Mouse (Mus musculus) thymus, postnatal 25 days (tissue): ENCODE data around the gene Cckar.
"Not testable (repeated sequence)": the region's sequence is repeated elsewhere in the genome, so short reads cannot be mapped to it uniquely, and the experiment has no call there.

Source experiments
- DNase-seq: peaks from one replicate; pipeline ENCODE4 v3.0.0; 2022

Gene Cckar

GRCm38 (mm10) chr5:53707235-53708177 is at the start of gene Cckar:
Gene Cckar, minus strand, starts transcription at chr5:53707705.
- no peak for DNase-seq

DNA sequence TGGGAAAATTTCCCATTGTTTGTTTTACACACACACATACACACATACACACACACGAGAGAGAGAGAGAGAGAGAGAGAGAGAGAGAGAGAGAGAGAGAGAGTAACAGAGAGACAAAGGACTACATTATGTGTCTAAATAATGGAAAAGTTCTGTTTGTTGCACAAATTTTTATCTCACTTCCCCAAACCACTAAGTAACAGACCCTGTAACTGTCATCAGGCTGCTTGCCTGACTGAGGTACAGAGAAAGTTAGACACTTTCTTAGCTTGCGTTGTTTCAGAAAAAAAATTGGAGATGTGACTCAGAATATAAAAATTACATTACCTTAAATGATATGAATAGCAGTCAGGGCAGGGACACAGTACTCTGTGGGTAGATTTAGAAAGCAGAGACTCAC is 36.6 kb upstream of the Cckar start:
- no peak for DNase-seq

GRCm38 (mm10) chr5:53732933-53733332 is 25.4 kb upstream of the Cckar start:
- DNase-seq: no peak

DNA sequence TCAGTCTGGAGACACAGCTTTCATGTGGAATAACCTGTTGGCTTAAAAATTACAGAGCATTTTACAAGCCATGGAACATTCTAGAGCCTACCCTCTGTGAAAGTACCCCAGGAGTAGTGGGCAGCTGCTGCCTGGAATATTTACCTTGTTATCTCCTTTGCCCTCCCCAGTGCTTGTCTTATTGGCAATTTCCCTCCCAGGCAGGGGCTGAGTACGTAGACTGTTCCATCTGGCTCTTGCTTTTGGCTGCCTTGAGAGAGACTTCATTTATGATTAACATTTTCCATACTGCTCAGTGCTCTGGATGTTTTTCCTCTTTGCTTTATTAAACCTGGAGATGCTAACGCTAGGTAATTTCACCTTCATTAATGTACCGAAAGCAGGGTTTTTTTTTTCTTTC is 20.1 kb upstream of the Cckar start:
- DNase-seq: no peak

- no peak for DNase-seq
Observed at GRCm38 (mm10) chr5:53726011-53726410, 18.5 kb upstream of the Cckar start.

- no peak for DNase-seq
Observed at GRCm38 (mm10) chr5:53716462-53716861, 9.0 kb upstream of the Cckar start.

GRCm38 (mm10) chr5:53711277-53711676 is 3.8 kb upstream of the Cckar start:
- DNase-seq: no peak

- DNase-seq: no peak
Observed at GRCm38 (mm10) chr5:53708191-53708590, 686 bp upstream of the Cckar start.

GRCm38 (mm10) chr5:53702686-53703085 is 4.8 kb downstream of the Cckar start:
- no peak for DNase-seq

DNA sequence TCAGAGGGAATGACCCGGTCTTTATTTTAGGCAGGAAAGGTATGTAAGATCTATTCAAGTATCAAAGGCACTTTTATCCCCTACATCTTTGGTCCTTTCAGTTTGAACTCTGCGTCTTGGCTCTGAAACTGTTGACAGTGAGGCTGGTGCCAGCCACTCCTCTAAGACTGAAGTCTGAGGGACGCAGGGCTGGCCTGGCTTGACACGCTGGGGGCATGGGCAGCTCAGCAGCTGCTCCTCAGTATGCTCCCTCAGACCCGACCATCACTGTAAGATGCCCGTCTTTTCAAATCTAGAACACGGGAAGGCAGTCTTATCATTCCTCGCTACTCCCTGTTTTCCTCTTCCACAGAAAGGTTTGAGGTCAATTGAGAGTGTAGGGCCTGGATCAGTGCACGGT is 9.7 kb downstream of the Cckar start:
- DNase-seq: no peak

GRCm38 (mm10) chr5:53696701-53697100 is 10.8 kb downstream of the Cckar start:
- no peak for DNase-seq

- DNase-seq: no peak
Observed at GRCm38 (mm10) chr5:53692662-53693061, 14.8 kb downstream of the Cckar start.

GRCm38 (mm10) chr5:53692100-53692499 is 15.4 kb downstream of the Cckar start:
- no peak for DNase-seq

DNA sequence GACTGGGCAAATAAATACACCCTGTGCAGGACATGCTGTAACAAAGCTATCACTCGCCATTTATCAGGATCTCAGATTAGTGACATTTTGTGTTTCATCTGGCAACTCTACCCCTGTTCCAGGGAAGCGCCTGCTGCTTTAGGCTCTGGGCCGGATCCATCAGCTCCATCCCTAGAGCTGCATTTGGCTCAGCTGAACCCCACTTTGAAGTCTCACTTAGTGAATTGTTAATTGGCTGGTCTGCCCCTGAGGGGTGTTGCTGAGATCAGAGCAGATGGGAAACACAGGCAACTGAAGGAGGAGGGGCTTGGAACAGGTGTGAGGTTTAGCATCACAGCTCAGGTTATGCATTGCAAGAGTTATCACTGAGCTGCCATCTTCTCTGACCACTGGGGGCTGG is 15.9 kb downstream of the Cckar start:
- no peak for DNase-seq

- DNase-seq: no peak
Observed at GRCm38 (mm10) chr5:53688326-53688725, 19.2 kb downstream of the Cckar start.

GRCm38 (mm10) chr5:53686379-53686778 is 21.1 kb downstream of the Cckar start:
- no peak for DNase-seq

- DNase-seq: no peak
Observed at GRCm38 (mm10) chr5:53685623-53686022, 21.9 kb downstream of the Cckar start.

GRCm38 (mm10) chr5:53684417-53684816 is 23.1 kb downstream of the Cckar start:
- no peak for DNase-seq

DNA sequence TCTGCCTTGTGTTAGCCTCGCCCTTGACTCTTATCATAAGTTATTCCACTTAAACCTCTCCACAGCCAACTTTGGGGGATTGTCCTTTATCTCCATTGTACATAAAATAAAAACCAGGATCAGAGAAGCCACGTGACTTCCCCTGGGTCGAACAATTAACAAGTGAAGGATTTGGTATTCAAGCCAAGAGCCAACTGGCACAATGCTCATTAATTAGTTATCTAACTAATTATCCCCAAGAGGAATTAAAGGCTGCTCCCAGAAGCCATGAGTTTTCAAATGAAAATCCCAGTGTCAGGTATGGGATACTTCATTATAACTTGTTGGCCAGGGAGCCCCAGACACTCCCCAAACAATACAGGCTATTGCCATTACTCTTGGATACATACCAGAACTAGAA is 23.6 kb downstream of the Cckar start:
- DNase-seq: no peak

- no peak for DNase-seq
Observed at GRCm38 (mm10) chr5:53679651-53680050, 27.9 kb downstream of the Cckar start.

DNA sequence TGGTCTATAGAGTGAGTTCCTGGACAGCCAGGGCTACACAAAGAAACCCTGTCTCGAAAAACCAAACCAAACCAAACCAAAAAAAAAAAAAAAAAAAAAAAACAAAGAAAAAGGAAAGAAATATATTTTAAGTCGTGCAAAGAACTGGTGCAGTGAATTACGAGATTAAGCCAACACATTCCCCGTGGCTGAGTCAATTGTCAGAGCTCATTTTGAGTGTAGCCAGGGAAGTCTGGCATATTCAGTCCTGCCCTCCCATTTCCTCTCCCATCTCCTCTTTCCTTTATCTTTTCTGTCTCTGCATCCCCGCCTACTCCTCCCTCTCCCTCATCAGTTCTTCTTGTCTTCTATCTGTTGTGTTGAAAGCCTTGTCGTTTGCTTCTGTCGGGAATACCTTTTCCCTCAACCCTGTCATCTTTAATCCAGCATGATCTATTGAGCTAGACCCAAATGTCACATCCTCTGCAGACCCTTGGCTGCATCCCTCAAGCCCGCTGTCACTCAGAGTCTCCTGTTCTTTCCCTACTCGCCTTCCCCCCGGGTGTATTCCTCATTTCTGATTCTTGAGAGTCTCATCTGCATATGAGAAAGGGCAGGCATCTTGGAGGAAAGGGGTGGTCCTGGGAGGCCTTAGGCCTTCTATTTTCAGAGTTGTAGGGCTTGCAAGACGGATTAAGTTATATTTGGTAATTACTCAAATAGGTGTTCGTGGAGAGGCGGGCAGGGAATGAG is 29.3 kb downstream of the Cckar start:
- no peak for DNase-seq

DNA sequence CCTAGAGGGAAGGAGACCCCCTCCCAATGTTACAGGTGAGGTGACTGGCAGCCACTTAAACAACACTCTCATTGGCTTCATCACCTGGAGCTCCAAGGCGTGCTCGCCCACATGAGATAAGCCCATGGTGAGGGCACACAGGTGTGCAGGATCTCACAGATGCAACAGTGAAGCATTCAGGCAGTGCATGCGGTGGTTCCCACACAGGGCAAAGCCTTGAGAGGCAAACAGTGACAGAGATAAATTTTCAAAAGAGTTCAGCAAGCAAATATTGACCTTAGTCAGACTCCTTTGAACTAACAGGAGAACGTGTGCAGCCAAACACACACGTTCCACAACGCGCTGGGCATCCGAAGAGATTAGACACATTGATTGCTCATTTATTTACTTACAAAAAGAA is 30.8 kb downstream of the Cckar start:
- DNase-seq: no peak

DNA sequence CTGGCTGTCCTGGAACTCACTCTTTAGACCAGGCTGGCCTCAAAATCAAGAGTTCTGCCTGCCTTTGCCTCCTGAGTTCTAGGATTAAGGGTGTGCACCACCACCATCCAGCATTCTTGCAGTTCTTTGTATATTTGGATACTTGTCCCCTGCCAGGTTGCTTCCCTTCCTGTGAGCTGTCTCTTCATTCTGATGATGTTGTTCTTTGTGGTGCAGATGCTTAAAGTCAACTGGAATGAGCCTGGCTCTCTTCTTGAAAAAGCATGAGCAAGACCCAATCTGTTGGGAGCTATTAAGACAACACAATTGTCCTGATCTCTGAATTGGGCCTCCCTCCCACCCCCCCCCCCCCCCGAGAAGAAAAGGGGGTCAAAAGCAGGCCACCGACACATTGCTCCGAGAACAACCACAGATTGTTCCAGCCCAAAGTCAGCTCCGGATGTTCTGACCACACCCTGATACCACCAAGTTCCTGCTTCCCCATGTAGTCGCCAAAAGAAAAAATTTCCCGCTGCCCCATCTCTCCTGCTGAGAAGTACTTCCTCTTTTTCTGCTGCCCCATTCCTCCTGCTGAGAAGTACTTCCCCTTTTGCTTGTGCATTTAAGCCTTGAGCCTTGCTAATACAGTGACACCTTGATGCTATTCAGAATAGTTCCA is 33.9 kb downstream of the Cckar start:
- DNase-seq: not testable (repeated sequence)

GRCm38 (mm10) chr5:53672352-53672751 is 35.2 kb downstream of the Cckar start:
- peak; percentile 70 for DNase-seq
